Mouse (Mus musculus): Measurements from ENCODE around the gene Rfc4.

DNA sequence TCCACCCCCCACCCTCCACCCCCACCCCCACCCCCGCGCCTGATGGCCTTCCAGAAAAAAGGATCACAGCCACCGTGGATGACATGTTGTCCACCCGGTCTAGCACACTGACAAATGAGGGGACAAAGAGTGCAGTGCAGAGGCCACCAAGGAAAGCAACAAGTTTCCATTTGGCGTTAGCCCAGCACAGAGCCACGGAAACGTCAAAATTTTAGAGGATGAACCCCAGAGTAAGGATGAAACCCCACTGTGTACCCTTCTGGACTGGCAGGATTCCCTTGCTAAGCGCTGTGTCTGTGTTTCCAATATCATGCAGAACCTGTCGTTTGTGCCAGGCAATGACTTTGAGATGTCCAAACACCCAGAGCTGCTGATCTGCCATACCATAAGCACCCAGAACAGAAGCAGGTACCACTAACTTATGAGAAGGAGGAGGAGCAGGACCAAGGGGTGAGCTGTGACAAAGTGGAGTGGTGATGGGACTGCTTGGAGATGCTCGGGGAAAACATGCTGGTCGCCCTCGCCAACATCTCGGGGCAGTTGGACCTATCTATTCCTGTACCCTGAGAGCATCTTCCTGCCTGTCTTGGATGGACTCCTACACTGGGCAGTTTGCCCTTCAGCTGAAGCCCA, 34.1 kb downstream of the Rfc4 start:
- TF ChIP-seq CTCF (IDR thresholded peaks at IDR 0.05; ENCODE audit: low read depth) (no peak), EP300 (IDR thresholded peaks at IDR 0.05; ENCODE audit: low read depth) (no peak)
